Mouse (Mus musculus): Measurements from ENCODE around the gene Atxn2. TPM values are rescaled to one million over a fixed set of nuclear protein-coding genes. Genes with fewer than 3 reads are reported as not detected.

The Atxn2 gene
- polyA plus RNA-seq, 1 experiment from 2014 or later: 74.4 TPM

DNA sequence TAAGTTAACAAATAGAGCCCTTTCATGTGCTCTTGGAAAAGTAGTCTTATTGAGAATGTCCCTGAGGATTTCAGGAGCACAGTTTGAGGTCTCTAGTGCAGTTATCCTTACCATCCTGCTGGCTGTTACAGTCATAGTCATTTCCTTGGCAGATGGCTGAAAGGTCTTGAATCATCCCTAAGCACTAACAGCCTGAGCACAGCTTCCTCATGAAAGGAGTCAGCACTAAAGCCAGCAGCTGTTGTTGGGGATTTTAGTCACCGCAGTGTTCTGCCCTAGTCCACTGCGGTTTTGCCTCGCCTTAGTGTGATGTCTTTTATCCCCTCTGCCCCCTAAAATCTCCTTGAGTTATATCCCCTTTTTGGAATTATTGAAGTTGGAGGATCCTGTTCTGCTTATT is 96.0 kb downstream of the Atxn2 start:
- Histone ChIP-seq H3K27me3 (ENCODE audit: control insufficient read depth, insufficient read depth, low read length) (no peaks in the 10 kb centered on the region), H3K4me2 (ENCODE audit: low read depth, severe bottlenecking) (no peak overlapping the region), H3K9ac (ENCODE audit: low read length) (no peak overlapping the region), H3K27ac (replicated peaks; ENCODE audit: low read depth, low read length) (no peak overlapping the region), H3K36me3 (ENCODE audit: control insufficient read depth, insufficient read depth, low read length) (peaks cover 19% of the 10 kb centered on the region), H3K4me3 (ENCODE audit: low read depth, low read length) (no peak overlapping the region), H3K9me3 (ENCODE audit: control insufficient read depth, low read length) (no peaks in the 10 kb centered on the region), H3K4me1 (ENCODE audit: control insufficient read depth, insufficient read depth, low read length) (no peaks in the 10 kb centered on the region)
- DNase-seq (ENCODE audit: low spot score): no peak
- 89% methylated on average over 3 of the region's 3 CpGs for WGBS
- ATAC-seq (ENCODE audit: insufficient number of reproducible peaks, low FRiP score, low TSS enrichment, low read depth): no peak

DNA sequence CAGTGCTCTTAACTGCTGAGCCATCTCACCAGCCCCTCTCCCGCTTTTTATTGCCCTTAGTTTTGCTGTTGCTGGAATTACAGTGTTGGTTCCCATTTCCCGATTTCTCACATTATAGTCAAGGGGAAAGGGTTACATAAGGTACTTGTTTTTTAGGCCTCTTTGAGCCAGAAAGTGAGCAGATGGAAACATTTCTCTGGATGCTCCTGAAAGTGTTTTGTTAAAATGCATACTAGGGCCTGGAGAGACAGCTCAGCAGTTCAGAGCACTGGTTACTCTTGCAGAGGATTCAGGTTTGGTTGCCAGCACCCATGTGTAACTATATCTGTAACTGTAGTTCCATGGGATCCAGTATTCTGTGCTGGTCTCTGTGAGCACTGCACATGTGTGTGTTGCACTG is 97.1 kb downstream of the Atxn2 start:
- ATAC-seq (ENCODE audit: insufficient number of reproducible peaks, low FRiP score, low TSS enrichment, low read depth): no peak
- WGBS: 82% methylated on average over 2 of the region's 2 CpGs
- no peaks in the 10 kb centered on the region for H3K27me3 ChIP-seq (ENCODE audit: control insufficient read depth, insufficient read depth, low read length)
- H3K27ac ChIP-seq (replicated peaks; ENCODE audit: low read depth, low read length): no peak overlapping the region
- H3K4me3 ChIP-seq (ENCODE audit: low read depth, low read length): no peak overlapping the region
- H3K36me3 ChIP-seq (ENCODE audit: control insufficient read depth, insufficient read depth, low read length): peaks cover 21% of the 10 kb centered on the region
- no peak overlapping the region for H3K9ac ChIP-seq (ENCODE audit: low read length)
- no peaks in the 10 kb centered on the region for H3K9me3 ChIP-seq (ENCODE audit: control insufficient read depth, low read length)
- no peak for DNase-seq (ENCODE audit: low spot score)
- no peaks in the 10 kb centered on the region for H3K4me1 ChIP-seq (ENCODE audit: control insufficient read depth, insufficient read depth, low read length)
- H3K4me2 ChIP-seq (ENCODE audit: low read depth, severe bottlenecking): no peak overlapping the region

DNA sequence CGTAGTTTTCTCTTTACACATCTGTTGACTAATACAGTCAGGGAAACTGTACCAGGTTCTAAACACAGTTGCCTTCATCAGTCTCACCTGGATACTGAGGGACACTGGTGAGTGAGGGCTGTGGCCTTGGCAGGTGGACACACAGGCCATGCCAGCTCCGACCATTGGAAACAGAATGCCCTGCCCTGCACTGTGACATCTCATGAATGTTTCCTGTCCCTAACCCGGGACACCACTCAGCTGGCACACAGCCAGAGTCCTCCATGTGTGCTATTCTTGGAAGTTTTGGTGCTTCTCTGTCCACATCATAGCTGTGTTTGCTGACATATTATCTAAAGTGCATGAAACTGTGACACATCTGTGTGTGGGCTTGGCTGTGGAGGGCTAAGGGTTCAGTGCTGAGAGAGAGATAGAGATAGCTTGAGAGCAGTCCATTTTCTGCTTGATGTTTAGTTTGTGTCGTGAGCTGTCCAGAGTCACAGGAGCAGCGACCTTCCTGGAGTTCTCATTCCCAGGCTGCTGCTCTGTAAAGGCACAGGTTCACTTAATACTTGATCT is 98.6 kb downstream of the Atxn2 start:
- Histone ChIP-seq H3K27ac (replicated peaks; ENCODE audit: low read depth, low read length) (no peak overlapping the region), H3K9me3 (ENCODE audit: control insufficient read depth, low read length) (no peaks in the 10 kb centered on the region), H3K36me3 (ENCODE audit: control insufficient read depth, insufficient read depth, low read length) (peaks cover 27% of the 10 kb centered on the region), H3K9ac (ENCODE audit: low read length) (no peak overlapping the region), H3K4me1 (ENCODE audit: control insufficient read depth, insufficient read depth, low read length) (no peaks in the 10 kb centered on the region), H3K27me3 (ENCODE audit: control insufficient read depth, insufficient read depth, low read length) (no peaks in the 10 kb centered on the region), H3K4me3 (ENCODE audit: low read depth, low read length) (no peak overlapping the region), H3K4me2 (ENCODE audit: low read depth, severe bottlenecking) (no peak overlapping the region)
- ATAC-seq (ENCODE audit: insufficient number of reproducible peaks, low FRiP score, low TSS enrichment, low read depth) (no peak), DNase-seq (ENCODE audit: low spot score) (no peak)
- 80% methylated on average over 5 of the region's 5 CpGs for WGBS

DNA sequence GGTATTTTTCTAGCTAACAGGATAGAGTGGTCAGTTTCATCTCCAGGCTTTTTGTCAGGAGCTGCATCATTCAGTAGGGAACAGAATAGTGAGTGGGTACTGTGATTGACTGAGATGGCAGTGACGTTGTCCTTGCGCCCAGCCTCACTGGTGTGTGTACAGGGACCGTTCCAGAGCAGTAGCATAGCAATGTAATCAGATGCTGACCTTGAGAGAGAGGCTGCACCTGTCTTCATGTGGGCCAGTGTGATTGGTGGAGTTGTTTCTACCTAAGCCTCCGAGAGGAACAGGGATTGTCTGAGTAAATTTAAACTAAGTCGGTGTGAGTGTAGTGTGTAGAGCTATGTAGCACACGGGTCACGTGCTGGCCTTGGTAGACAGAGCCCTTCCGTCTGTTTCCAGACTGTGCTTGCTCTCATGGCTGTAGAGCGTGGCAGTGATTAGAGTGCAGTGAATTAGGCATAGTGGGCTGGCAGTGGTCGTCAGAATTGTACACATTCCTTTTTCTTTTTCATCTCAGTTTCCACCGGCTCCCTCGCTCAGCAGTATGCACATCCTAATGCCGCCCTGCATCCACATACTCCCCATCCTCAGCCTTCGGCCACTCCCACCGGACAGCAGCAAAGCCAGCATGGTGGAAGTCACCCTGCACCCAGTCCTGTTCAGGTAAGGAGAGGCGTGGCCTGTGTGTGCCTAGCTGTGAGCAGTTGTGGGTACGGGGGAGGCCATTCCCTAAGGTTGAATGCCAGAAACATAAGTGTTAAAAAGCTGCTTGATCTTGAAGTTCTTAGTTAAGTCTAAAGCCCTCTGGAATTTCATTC is 99.4 kb downstream of the Atxn2 start:
- H3K4me1 ChIP-seq (ENCODE audit: control insufficient read depth, insufficient read depth, low read length): no peaks in the 10 kb centered on the region
- H3K9me3 ChIP-seq (ENCODE audit: control insufficient read depth, low read length): no peaks in the 10 kb centered on the region
- ATAC-seq (ENCODE audit: insufficient number of reproducible peaks, low FRiP score, low TSS enrichment, low read depth) (no peak), DNase-seq (ENCODE audit: low spot score) (no peak)
- no peak overlapping the region for H3K27ac ChIP-seq (replicated peaks; ENCODE audit: low read depth, low read length)
- no peak overlapping the region for H3K9ac ChIP-seq (ENCODE audit: low read length)
- no peak overlapping the region for H3K4me3 ChIP-seq (ENCODE audit: low read depth, low read length)
- H3K36me3 ChIP-seq (ENCODE audit: control insufficient read depth, insufficient read depth, low read length): peaks cover 27% of the 10 kb centered on the region
- H3K27me3 ChIP-seq (ENCODE audit: control insufficient read depth, insufficient read depth, low read length): no peaks in the 10 kb centered on the region
- H3K4me2 ChIP-seq (ENCODE audit: low read depth, severe bottlenecking): no peak overlapping the region
- whole genome bisulfite sequencing: 91% methylated on average over 17 of the region's 17 CpGs

GRCm38 (mm10) chr5:121811485-121811931 is 100.4 kb downstream of the Atxn2 start:
- Histone ChIP-seq H3K27ac (replicated peaks; ENCODE audit: low read depth, low read length) (0 out of 2 replicates have a peak overlapping the region, but pooled peaks have one; percentile 24), H3K27me3 (ENCODE audit: control insufficient read depth, insufficient read depth, low read length) (no peaks in the 10 kb centered on the region), H3K4me1 (ENCODE audit: control insufficient read depth, insufficient read depth, low read length) (no peaks in the 10 kb centered on the region), H3K9ac (ENCODE audit: low read length) (no peak overlapping the region), H3K4me2 (ENCODE audit: low read depth, severe bottlenecking) (no peak overlapping the region), H3K36me3 (ENCODE audit: control insufficient read depth, insufficient read depth, low read length) (peaks cover 31% of the 10 kb centered on the region), H3K9me3 (ENCODE audit: control insufficient read depth, low read length) (no peaks in the 10 kb centered on the region), H3K4me3 (ENCODE audit: low read depth, low read length) (no peak overlapping the region)
- DNase-seq (ENCODE audit: low spot score) (no peak), ATAC-seq (ENCODE audit: insufficient number of reproducible peaks, low FRiP score, low TSS enrichment, low read depth) (no peak)
- 90% methylated on average over 5 of the region's 5 CpGs for WGBS

GRCm38 (mm10) chr5:121812526-121813243 is 101.5 kb downstream of the Atxn2 start:
- Histone ChIP-seq H3K4me1 (ENCODE audit: control insufficient read depth, insufficient read depth, low read length) (no peaks in the 10 kb centered on the region), H3K36me3 (ENCODE audit: control insufficient read depth, insufficient read depth, low read length) (peaks cover 42% of the 10 kb centered on the region), H3K4me3 (ENCODE audit: low read depth, low read length) (no peak overlapping the region), H3K27ac (replicated peaks; ENCODE audit: low read depth, low read length) (no peak overlapping the region), H3K4me2 (ENCODE audit: low read depth, severe bottlenecking) (no peak overlapping the region), H3K9ac (ENCODE audit: low read length) (no peak overlapping the region), H3K9me3 (ENCODE audit: control insufficient read depth, low read length) (no peaks in the 10 kb centered on the region), H3K27me3 (ENCODE audit: control insufficient read depth, insufficient read depth, low read length) (no peaks in the 10 kb centered on the region)
- DNase-seq (ENCODE audit: low spot score) (no peak), ATAC-seq (ENCODE audit: insufficient number of reproducible peaks, low FRiP score, low TSS enrichment, low read depth) (no peak)
- WGBS: 89% methylated on average over 7 of the region's 7 CpGs

DNA sequence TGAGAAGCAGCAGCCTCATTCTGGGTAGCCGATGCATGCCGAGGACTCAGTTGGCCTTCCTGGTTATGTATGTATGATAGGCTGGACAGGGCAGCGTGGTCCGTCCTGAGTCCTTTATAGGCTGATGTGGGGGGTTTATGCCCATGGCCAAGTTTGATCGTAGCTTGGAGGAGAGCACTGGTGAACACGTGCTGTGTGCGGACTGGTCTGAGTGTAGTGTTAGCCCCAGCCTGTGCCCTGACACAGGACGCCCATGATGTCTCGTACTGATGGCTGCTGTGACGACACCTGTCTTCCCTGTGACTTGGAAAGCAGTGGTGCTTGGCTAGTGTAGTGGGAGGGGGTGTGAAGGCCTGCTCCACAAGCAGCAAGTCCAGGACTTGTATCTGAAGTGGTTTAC is 102.6 kb downstream of the Atxn2 start:
- no peaks in the 10 kb centered on the region for H3K4me1 ChIP-seq (ENCODE audit: control insufficient read depth, insufficient read depth, low read length)
- no peak overlapping the region for H3K4me3 ChIP-seq (ENCODE audit: low read depth, low read length)
- H3K27ac ChIP-seq (replicated peaks; ENCODE audit: low read depth, low read length): no peak overlapping the region
- no peaks in the 10 kb centered on the region for H3K27me3 ChIP-seq (ENCODE audit: control insufficient read depth, insufficient read depth, low read length)
- H3K9ac ChIP-seq (ENCODE audit: low read length): no peak overlapping the region
- H3K36me3 ChIP-seq (ENCODE audit: control insufficient read depth, insufficient read depth, low read length): peaks cover 52% of the 10 kb centered on the region
- WGBS: 93% methylated on average over 10 of the region's 10 CpGs
- no peak overlapping the region for H3K4me2 ChIP-seq (ENCODE audit: low read depth, severe bottlenecking)
- DNase-seq (ENCODE audit: low spot score): no peak
- no peaks in the 10 kb centered on the region for H3K9me3 ChIP-seq (ENCODE audit: control insufficient read depth, low read length)
- no peak for ATAC-seq (ENCODE audit: insufficient number of reproducible peaks, low FRiP score, low TSS enrichment, low read depth)

DNA sequence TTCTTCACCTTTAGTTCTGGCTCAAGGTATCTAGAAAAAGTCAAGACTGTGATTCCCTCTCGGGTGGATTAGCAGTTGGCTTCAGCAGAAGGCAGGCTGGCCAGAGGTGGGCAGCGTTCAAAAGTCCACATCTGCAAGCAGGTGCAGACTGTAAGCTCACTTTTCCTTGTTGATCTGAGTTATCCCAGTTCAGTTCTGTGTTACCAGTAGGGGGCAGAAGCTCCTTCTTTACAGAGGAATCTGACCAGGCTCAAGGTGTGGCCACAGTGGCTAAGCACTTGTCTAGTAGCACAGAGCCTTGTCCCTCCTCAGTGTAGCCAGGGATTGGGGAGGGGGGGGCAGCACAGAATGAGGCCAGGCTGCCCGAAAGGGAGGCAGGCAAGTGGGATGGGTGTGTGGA is 103.9 kb downstream of the Atxn2 start:
- Histone ChIP-seq H3K9ac (ENCODE audit: low read length) (no peak overlapping the region), H3K9me3 (ENCODE audit: control insufficient read depth, low read length) (no peaks in the 10 kb centered on the region), H3K27me3 (ENCODE audit: control insufficient read depth, insufficient read depth, low read length) (no peaks in the 10 kb centered on the region), H3K36me3 (ENCODE audit: control insufficient read depth, insufficient read depth, low read length) (peaks cover 52% of the 10 kb centered on the region), H3K27ac (replicated peaks; ENCODE audit: low read depth, low read length) (no peak overlapping the region), H3K4me3 (ENCODE audit: low read depth, low read length) (no peak overlapping the region), H3K4me2 (ENCODE audit: low read depth, severe bottlenecking) (no peak overlapping the region), H3K4me1 (ENCODE audit: control insufficient read depth, insufficient read depth, low read length) (no peaks in the 10 kb centered on the region)
- DNase-seq (ENCODE audit: low spot score) (peak; percentile 55), ATAC-seq (ENCODE audit: insufficient number of reproducible peaks, low FRiP score, low TSS enrichment, low read depth) (no peak)
- 64% methylated on average over 3 of the region's 3 CpGs for WGBS
